Mouse (Mus musculus): ENCODE data around the gene Wscd2.

GRCm38 (mm10) chr5:113456756-113457155 is 33.4 kb upstream of the Wscd2 start:
- no peak for TF ChIP-seq CTCF (IDR thresholded peaks at IDR 0.05; ENCODE audit: extremely low read depth, insufficient read depth, low read length)
- TF ChIP-seq POLR2A (IDR thresholded peaks at IDR 0.05; ENCODE audit: extremely low read depth, insufficient read depth, low read length): no peak
